Comparison of ENCODE assay signal across 34 mouse cellular contexts in genomic region chr19:15809008-15809407, GRCm38 (mm10).
"Had no signal": no experiment of that assay in that cellular context is flagged by ENCODE, and none has a peak within 500 bp of the region (broad histone marks: within the 10 kb centered on the region; RNA-seq: fewer than 3 reads in every experiment).

No protein-coding gene starts in this region.

- H3K36me3 ChIP-seq: heart, embryonic 10.5 days; heart, embryonic 12.5 days; heart, embryonic 13.5 days; heart, embryonic 15.5 days; hindbrain, embryonic 10.5 days; hindbrain, embryonic 13.5 days; hindbrain, embryonic 15.5 days; intestine, embryonic 15.5 days; kidney, embryonic 15.5 days had no signal

- ATAC-seq: hindbrain, embryonic 16.5 days; hindbrain, postnatal 0 days; inflammation-experienced regulatory T-cells, adult 6 months; intestine, embryonic 15.5 days; intestine, embryonic 16.5 days; intestine, postnatal 0 days had no signal

- H3K4me1 ChIP-seq: heart, embryonic 10.5 days; heart, embryonic 12.5 days; heart, embryonic 13.5 days; heart, embryonic 15.5 days; intestine, embryonic 15.5 days; kidney, embryonic 15.5 days had no signal

- H3K9ac ChIP-seq: heart, embryonic 12.5 days; heart, embryonic 13.5 days; heart, embryonic 15.5 days; hindbrain, embryonic 13.5 days; hindbrain, embryonic 14.5 days; hindbrain, embryonic 15.5 days; intestine, embryonic 15.5 days; kidney, embryonic 15.5 days had no signal

- H3K9me3 ChIP-seq: heart, embryonic 10.5 days; heart, embryonic 12.5 days; heart, embryonic 13.5 days; heart, embryonic 15.5 days; hindbrain, embryonic 10.5 days; hindbrain, embryonic 13.5 days; hindbrain, embryonic 15.5 days; intestine, embryonic 15.5 days; kidney, embryonic 15.5 days had no signal

- H3K27ac ChIP-seq: heart, embryonic 10.5 days; heart, embryonic 13.5 days; heart, embryonic 15.5 days; hindbrain, embryonic 10.5 days; hindbrain, embryonic 13.5 days; hindbrain, embryonic 14.5 days; hindbrain, embryonic 15.5 days; hindbrain, postnatal 0 days; intestine, embryonic 15.5 days; kidney, embryonic 15.5 days; kidney, postnatal 0 days; layer of hippocampus, adult 2 months; left cerebral cortex, adult 2 months had no signal

- DNase-seq: heart, postnatal 10 days; heart, postnatal 14 days; heart, postnatal 36 days; kidney, adult 11 months; kidney, adult 18-20 months; kidney, adult 2 months; kidney, adult 8-10 months; kidney, adult 9 months; kidney, postnatal 10 days; kidney, postnatal 14 days; kidney, postnatal 25 days; kidney, postnatal 36 days; kidney, postnatal 4 days; layer of hippocampus, adult 9-11 months; layer of hippocampus, postnatal 36 days had no signal

- H3K27me3 ChIP-seq: intestine, embryonic 15.5 days had no signal

- H3K4me3 ChIP-seq: heart, embryonic 10.5 days; heart, embryonic 12.5 days; heart, embryonic 13.5 days; heart, embryonic 15.5 days; hindbrain, embryonic 10.5 days; hindbrain, embryonic 13.5 days; hindbrain, embryonic 15.5 days; intestine, embryonic 15.5 days; kidney, embryonic 15.5 days; layer of hippocampus, adult 2 months; left cerebral cortex, adult 2 months had no signal

- H3K4me2 ChIP-seq: heart, embryonic 11.5 days; heart, embryonic 12.5 days; heart, embryonic 13.5 days; heart, embryonic 15.5 days; hindbrain, embryonic 13.5 days; hindbrain, embryonic 14.5 days; hindbrain, embryonic 15.5 days; intestine, embryonic 15.5 days; kidney, embryonic 15.5 days had no signal
